Mouse (Mus musculus): ENCODE results near the gene Ncoa7.

DNA sequence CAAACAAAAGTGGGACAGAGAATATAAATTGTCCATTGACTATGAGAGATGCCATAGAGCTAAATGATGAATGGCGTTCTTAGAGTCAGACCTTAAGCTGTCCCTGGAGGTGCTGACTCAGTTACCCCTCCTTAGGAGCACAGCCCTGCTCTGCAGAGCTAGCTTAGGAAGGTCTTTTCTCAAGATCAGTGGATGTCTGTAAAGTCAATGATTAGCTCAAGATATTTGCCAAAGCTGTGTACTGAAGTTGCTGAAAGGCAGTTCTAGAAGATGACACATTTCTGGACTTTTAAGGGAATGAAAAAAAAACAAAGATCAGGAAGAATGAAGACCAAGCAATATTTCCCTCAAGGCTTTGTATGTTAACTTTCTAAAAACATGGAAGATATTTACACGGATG lies 123.4 kb downstream of the Ncoa7 start:
- TF ChIP-seq CTCF (conservative IDR thresholded peaks at IDR 0.05; ENCODE audit: insufficient read depth, insufficient read length, low read depth, low read length) (no peak), POLR2A (IDR thresholded peaks at IDR 0.05; ENCODE audit: low read depth, low read length) (no peak)
